Mouse (Mus musculus) hindbrain, embryonic 16.5 days (tissue): ENCODE measurements around the gene Herc4. TPM values are rescaled to one million over a fixed set of nuclear protein-coding genes. Genes with fewer than 3 reads are reported as not detected.

Experiments
- ATAC-seq: fragments of 200-750 bp; cut with Nextera tagmentation; 2 replicates; pipeline ENCODE4 v1.8.0; 2017; ENCODE audit warnings: moderate TSS enrichment, moderate library complexity
- H3K27ac ChIP-seq: fragments of 300-500 bp; sonication (generic); 2 replicates; pipeline ENCODE4 v1.5.1; 2014; ENCODE audit warnings: low read depth, mild to moderate bottlenecking, control low read depth, low read length, moderate library complexity
- H3K27me3 ChIP-seq: fragments of 300-500 bp; sonication (generic); replicated peaks from 2 replicates; pipeline ENCODE4 v1.6.1; 2014; ENCODE audit warnings: low read length; ENCODE audit not compliant: control insufficient read depth, insufficient read depth
- H3K36me3 ChIP-seq: fragments of 300-500 bp; sonication (generic); 2 replicates; pipeline ENCODE4 v1.6.1; 2014; ENCODE audit warnings: mild to moderate bottlenecking, low read length, moderate library complexity, mixed read lengths; ENCODE audit not compliant: control insufficient read depth, insufficient read depth
- H3K4me1 ChIP-seq: fragments of 300-500 bp; sonication (generic); 2 replicates; pipeline ENCODE4 v1.6.1; 2014; ENCODE audit warnings: low read depth, low read length; ENCODE audit not compliant: control insufficient read depth, insufficient read depth
- H3K4me2 ChIP-seq: fragments of 300-500 bp; sonication (generic); 2 replicates; pipeline ENCODE4 v1.6.1; 2014; ENCODE audit warnings: mild to moderate bottlenecking, low read length, control low read depth, moderate library complexity
- H3K4me3 ChIP-seq: fragments of 300-500 bp; sonication (generic); 2 replicates; pipeline ENCODE4 v1.5.1; 2014; ENCODE audit warnings: mild to moderate bottlenecking, low read length, control low read depth, moderate library complexity
- H3K9ac ChIP-seq: fragments of 300-500 bp; sonication (generic); 2 replicates; pipeline ENCODE4 v1.6.1; 2014; ENCODE audit warnings: low read depth, mild to moderate bottlenecking, control low read depth, low read length, moderate library complexity
- H3K9me3 ChIP-seq: fragments of 300-500 bp; sonication (generic); 2 replicates; pipeline ENCODE4 v1.6.1; 2014; ENCODE audit warnings: mild to moderate bottlenecking, low read length, moderate library complexity; ENCODE audit not compliant: control insufficient read depth
- WGBS: fragments of 180-500 bp; shearing (Covaris S2); extraction: QIAGEN DNeasy Blood & Tissue Kit; methylation state at CpG from one replicate; pipeline ENCODE4 v1.1.7; 2014; 5-methylcytosine and 5-hydroxymethylcytosine counted together
- polyA plus RNA-seq: library from polyadenylated mRNA; unstranded; fragments of >200 nt; fragmentation: Nextera tagmentation; extraction: Ambion mirVana; gene quantifications from 2 replicates; pipeline ENCODE4 v1.2.1, GENCODE M21; 2015

Gene Herc4
- polyA plus RNA-seq, 1 experiment from 2014 or later: 23.8 TPM

DNA sequence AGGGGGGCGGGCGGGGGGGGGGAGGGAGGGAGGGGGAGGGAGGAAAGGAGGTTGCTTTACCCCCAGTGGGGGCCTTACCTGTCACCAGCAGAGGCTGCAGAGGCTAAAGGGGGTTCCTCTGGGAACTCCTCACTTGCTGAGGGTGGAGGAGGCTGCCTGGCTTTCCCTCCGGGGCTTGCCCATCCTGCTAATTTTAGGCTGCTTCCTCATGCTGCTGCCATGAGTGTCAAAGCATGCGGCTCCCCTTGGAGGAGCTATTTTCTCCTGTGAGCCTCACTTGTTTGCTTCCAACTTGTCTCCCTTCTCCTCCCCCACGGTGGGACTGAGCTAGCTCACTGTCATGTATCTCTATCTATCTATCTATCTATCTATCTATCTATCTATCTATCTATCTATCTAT lies 12.8 kb upstream of the Herc4 start:
- H3K4me3 ChIP-seq: no peak overlapping the region
- no peak overlapping the region for H3K27ac ChIP-seq
- no peaks in the 10 kb centered on the region for H3K36me3 ChIP-seq
- no peak overlapping the region for H3K9ac ChIP-seq
- 44% methylated on average over 3 of the region's 5 CpGs for WGBS
- H3K27me3 ChIP-seq: no peaks in the 10 kb centered on the region
- H3K4me1 ChIP-seq: no peaks in the 10 kb centered on the region
- H3K9me3 ChIP-seq: no peaks in the 10 kb centered on the region
- no peak for ATAC-seq
- no peak overlapping the region for H3K4me2 ChIP-seq

DNA sequence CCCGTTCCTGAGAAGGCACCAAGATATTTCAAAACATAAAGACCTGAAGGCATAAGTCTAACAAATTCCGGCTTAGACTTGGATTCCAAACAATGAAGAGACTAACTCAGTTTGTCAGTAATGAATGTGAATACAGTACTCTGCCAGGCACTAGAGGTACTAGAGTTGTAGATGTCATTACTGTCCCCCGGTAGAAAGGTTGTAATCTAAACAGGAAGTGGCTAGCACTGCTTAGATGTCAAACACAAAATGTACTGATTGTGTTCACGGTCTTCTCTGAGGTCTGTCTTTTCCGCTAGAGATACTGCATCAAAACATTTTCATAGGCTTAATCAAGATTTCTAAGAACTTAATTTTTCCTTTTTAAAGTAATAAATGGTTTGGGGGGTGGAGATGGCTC lies 12.0 kb upstream of the Herc4 start:
- Histone ChIP-seq H3K36me3 (no peaks in the 10 kb centered on the region), H3K4me2 (no peak overlapping the region), H3K9ac (no peak overlapping the region), H3K9me3 (no peaks in the 10 kb centered on the region), H3K4me3 (no peak overlapping the region), H3K4me1 (no peaks in the 10 kb centered on the region), H3K27me3 (no peaks in the 10 kb centered on the region), H3K27ac (no peak overlapping the region)
- WGBS: 85% methylated on average over 5 of the region's 5 CpGs
- ATAC-seq: no peak

DNA sequence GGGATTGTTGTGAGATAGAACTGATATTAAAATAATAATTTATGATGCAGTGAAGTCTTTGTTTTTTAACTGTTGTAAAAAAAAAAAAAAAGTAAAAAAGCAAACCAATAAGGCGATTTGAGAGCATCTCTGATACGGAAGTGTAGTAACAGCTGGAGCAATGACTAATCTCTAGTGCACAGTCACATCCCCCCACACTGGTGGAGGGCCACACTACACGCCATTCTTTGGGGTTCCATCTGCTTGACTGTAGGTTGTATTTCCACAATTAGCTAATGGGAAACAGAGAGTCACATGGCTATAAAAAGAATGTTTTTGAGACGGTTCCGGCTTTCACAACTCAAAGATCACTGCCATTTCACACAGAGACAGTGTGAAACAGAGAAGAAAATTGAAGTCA lies 9.5 kb upstream of the Herc4 start:
- WGBS: 86% methylated on average over 5 of the region's 5 CpGs
- Histone ChIP-seq H3K27ac (no peak overlapping the region), H3K36me3 (no peaks in the 10 kb centered on the region), H3K4me1 (no peaks in the 10 kb centered on the region), H3K4me3 (no peak overlapping the region), H3K27me3 (no peaks in the 10 kb centered on the region), H3K4me2 (no peak overlapping the region), H3K9me3 (no peaks in the 10 kb centered on the region), H3K9ac (no peak overlapping the region)
- ATAC-seq: no peak

DNA sequence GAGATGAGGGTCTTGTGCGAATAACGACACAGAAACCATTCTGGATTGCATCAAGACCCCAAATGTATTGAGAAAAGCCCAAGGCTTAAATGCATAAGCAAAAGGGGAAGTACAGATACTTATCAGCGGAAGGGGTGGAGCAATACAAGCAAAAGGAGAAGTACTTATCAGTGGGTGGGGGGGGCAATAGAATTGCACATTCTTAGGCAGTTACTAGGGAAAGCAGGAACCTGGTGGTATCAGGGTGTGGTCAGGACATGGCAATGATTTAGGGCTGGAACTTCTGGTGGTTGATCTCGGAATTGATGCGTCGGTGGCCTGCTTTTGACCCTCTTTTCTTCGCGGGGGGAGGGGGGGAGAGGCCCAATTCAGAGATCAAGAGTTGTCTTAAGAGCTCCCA lies 7.7 kb upstream of the Herc4 start:
- H3K27ac ChIP-seq: no peak overlapping the region
- WGBS: 89% methylated on average over 8 of the region's 8 CpGs

DNA sequence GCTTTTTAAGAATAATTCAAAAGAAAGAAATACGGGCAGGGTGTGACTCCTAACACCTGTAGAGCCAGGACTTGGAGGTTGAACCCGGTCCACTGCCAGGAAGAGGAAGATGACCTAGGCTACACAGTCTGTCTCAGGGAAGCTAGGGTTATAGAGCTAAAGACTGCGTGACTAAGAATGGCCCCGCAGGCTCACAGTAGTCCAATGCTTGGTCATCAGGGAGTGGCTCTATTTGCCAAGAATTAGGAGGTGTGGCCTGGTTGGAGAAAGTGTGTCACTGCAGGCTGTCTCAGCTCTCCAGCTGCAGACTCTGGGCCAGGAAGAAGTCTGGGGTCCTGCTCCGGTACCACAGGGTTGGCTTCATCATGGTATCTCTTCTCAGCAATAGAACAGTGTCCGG lies 6.9 kb upstream of the Herc4 start:
- Histone ChIP-seq H3K9me3 (no peaks in the 10 kb centered on the region), H3K4me3 (no peak overlapping the region)

More for the DNA sequence above, 7.7 kb upstream of the Herc4 start:
- no peaks in the 10 kb centered on the region for H3K9me3 ChIP-seq
- H3K27me3 ChIP-seq: no peaks in the 10 kb centered on the region
- H3K4me3 ChIP-seq: no peak overlapping the region
- no peak for ATAC-seq
- no peak overlapping the region for H3K9ac ChIP-seq
- no peak overlapping the region for H3K4me2 ChIP-seq
- H3K36me3 ChIP-seq: no peaks in the 10 kb centered on the region
- no peaks in the 10 kb centered on the region for H3K4me1 ChIP-seq

DNA sequence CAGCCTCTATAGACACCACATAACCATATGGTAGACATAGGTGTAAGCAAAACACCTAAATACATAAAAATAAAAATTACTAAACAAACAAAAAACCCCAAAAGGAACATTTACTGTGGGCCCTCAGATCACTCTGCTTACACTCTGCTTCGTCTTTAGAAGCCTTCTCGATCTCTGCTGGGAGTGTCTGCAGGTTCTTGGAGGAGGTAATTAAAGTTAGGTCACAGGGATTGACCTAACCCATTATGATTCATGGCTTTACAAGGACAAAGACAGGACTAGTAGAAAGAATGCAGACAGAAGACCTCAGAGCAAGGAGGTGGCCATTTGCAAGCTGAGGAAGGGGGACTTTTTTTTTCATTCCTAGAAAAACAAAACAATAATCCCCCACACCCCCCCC lies 6.4 kb upstream of the Herc4 start:
- Histone ChIP-seq H3K27ac (no peak overlapping the region), H3K27me3 (no peaks in the 10 kb centered on the region), H3K4me1 (peaks cover 2% of the 10 kb centered on the region), H3K4me3 (no peak overlapping the region), H3K9ac (no peak overlapping the region), H3K36me3 (no peaks in the 10 kb centered on the region), H3K4me2 (no peak overlapping the region), H3K9me3 (no peaks in the 10 kb centered on the region)
- WGBS: 67% methylated on average over 2 of the region's 2 CpGs
- no peak for ATAC-seq

More for the DNA sequence above, 6.9 kb upstream of the Herc4 start:
- H3K36me3 ChIP-seq: no peaks in the 10 kb centered on the region
- no peaks in the 10 kb centered on the region for H3K27me3 ChIP-seq
- no peak overlapping the region for H3K4me2 ChIP-seq
- H3K9ac ChIP-seq: no peak overlapping the region
- no peaks in the 10 kb centered on the region for H3K4me1 ChIP-seq
- ATAC-seq: no peak
- no peak overlapping the region for H3K27ac ChIP-seq
- WGBS: 91% methylated on average over 6 of the region's 6 CpGs

DNA sequence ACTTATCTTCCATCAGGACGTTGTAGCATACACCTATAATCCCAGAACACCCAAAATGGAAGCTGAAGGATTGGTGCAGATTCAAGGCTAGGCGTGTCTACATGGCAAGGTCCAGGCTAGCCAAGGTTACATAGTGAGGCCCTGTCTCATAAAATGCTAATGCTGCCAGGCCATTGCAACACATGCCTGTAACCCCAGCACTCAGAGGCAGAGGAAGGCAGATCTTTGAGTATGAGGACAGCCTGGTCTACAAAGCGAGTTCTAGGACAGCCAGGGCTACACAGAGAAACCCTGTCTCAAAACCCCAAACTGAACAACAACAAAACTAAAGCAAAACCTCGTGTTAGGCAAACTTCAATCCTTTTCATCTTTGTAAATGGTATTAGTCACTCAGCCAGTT lies 5.5 kb upstream of the Herc4 start:
- no peak for ATAC-seq
- H3K27ac ChIP-seq: no peak overlapping the region
- H3K4me2 ChIP-seq: no peak overlapping the region
- H3K9ac ChIP-seq: no peak overlapping the region
- peaks cover 8% of the 10 kb centered on the region for H3K4me1 ChIP-seq
- no peaks in the 10 kb centered on the region for H3K27me3 ChIP-seq
- H3K4me3 ChIP-seq: no peak overlapping the region
- H3K9me3 ChIP-seq: no peaks in the 10 kb centered on the region
- WGBS: 79% methylated on average over 4 of the region's 4 CpGs
- no peaks in the 10 kb centered on the region for H3K36me3 ChIP-seq

DNA sequence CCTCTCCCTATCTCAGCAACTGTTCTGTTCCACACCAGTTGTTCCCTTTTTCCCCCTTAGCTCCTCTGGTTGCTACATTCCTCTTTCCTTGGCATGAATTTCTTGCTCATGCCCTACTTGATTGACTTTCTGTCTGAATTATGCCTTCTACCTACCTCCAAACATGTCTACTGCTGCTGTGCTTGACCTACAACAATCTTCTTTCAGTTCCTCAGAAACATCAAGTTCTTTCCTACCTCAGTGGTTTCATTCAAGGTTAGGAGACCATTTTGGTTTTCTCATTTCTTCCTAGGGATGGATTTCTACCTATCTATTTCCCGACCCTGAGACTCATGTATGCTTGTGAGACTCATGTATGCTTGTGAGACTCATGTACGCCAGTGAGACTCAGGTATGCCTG lies 3.8 kb upstream of the Herc4 start:
- no peak for ATAC-seq
- Histone ChIP-seq H3K36me3 (no peaks in the 10 kb centered on the region), H3K4me2 (no peak overlapping the region), H3K4me1 (peaks cover 12% of the 10 kb centered on the region), H3K27me3 (no peaks in the 10 kb centered on the region), H3K9me3 (no peaks in the 10 kb centered on the region), H3K4me3 (no peak overlapping the region), H3K9ac (no peak overlapping the region), H3K27ac (no peak overlapping the region)
- WGBS: 85% methylated on average over 2 of the region's 2 CpGs

DNA sequence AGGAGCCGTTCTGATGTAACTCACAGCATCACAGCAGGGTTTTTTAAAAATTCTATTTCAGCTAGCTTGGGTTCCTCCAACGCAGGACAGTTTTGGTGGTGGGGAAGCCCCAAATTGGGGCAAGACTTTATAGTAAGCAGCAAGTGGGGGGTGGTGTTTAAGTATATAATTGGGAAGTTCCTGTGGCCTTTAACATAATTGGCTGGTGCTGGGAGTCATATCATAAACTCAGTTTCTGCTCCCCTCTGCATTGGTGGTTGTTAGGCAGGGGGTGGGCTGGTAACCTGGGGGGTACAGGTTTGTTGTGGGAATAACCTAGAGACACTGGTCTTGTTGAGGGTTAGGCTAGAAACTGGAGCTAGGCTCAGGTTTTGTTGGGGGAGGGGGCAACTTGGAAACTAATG lies 2.7 kb upstream of the Herc4 start:
- Histone ChIP-seq H3K9ac (no peak overlapping the region), H3K27me3 (no peaks in the 10 kb centered on the region), H3K4me3 (no peak overlapping the region), H3K9me3 (no peaks in the 10 kb centered on the region), H3K36me3 (no peaks in the 10 kb centered on the region), H3K4me1 (peaks cover 20% of the 10 kb centered on the region), H3K27ac (no peak overlapping the region), H3K4me2 (no peak overlapping the region)
- no peak for ATAC-seq
- WGBS: 70% methylated on average over 2 of the region's 2 CpGs

DNA sequence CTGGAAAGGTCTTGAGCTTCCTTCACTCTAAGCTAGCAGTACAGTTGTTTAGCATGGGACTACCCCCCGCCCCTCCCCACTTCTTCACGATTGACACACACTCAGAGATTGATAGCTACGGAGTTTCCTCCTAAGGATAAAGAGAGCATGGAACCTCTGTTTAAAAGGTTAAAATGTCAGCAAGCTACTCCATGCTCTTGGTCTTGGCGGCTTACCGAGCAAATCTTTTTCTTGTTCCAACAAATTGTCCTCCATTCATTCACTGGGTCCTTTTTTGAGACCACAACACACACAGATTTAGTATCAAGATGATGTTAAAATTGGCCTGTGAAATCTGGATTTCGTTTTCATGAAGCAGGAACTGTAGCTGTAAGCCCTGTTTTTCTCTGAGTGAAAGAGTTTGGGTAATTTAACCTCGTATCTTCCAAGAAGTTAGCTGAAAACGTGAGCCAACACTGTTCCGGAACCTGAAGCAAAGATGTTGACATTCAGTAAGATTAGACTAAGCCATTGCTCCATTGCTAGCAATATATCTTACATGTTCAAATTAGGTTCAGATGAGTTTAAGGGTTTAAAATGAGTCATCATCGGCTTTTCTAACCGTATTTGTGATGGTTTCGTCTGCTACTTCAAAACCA lies 693 bp upstream of the Herc4 start:
- Histone ChIP-seq H3K4me2 (peak overlapping the region; percentile 59), H3K27ac (no peak overlapping the region), H3K9me3 (no peaks in the 10 kb centered on the region), H3K27me3 (no peaks in the 10 kb centered on the region), H3K4me3 (peak overlapping the region; percentile 99), H3K9ac (peak overlapping the region; percentile 94), H3K4me1 (peaks cover 20% of the 10 kb centered on the region), H3K36me3 (no peaks in the 10 kb centered on the region)
- ATAC-seq: no peak
- 25% methylated on average over 12 of the region's 12 CpGs for WGBS
